21 mouse cellular contexts compared by ENCODE assay signal in the genomic region with DNA sequence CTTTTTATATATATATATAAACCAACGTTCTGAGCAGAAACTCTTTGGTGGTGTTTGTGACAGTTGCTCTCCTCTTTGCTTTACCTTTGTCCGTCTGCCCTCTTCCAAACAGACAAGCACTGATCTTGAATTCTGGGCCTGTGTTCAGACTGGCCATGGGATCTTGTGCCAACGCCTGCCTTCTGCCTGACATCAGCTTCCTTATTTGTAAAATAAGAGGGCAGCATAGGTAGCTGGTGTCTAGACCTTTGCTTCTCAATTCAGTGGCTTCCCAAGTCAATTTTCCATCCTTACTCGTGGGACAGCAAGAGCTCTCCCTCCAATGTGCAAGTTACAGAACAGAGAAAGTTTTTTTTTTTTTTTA.
DNase-seq lines count a peak whose midpoint lies in the region; ATAC-seq lines count a peak whose summit lies in the region.
"Had no signal": no experiment of that assay in that cellular context is flagged by ENCODE, and none has a peak within 500 bp of the region (broad histone marks: within the 10 kb centered on the region; RNA-seq: fewer than 3 reads in every experiment).

No protein-coding gene starts in this region.

- DNase-seq in cerebellum, postnatal 10 days, result peak; percentile 25 to 58
- DNase-seq in cerebellum, postnatal 36 days, result no peak
- DNase-seq in heart, adult 11 months, result peak; percentile 94
- peak; percentile 20 for DNase-seq in limb, embryonic 11.5 days (ENCODE audit: low spot score)
- DNase-seq in limb, embryonic 10.5 days (ENCODE audit: low spot score), result no peak
- DNase-seq in heart, postnatal 4 days, result peak; percentile 31
- no peak for DNase-seq in left cerebral cortex, adult 8-10 months (ENCODE audit: low spot score in 2 of 2)
- DNase-seq: adrenal gland, adult 8-10 months; cerebellum, adult 18-20 months; cerebellum, adult 9-11 months; kidney, adult 18-20 months; kidney, postnatal 10 days had no signal

- no peaks in the 10 kb centered on the region for H3K9me3 ChIP-seq in heart, embryonic 11.5 days (replicated peaks; ENCODE audit: control insufficient read depth, low read length)
- no peaks in the 10 kb centered on the region for H3K9me3 ChIP-seq in limb, embryonic 11.5 days (ENCODE audit: control insufficient read depth, low read length)
- no peaks in the 10 kb centered on the region for H3K9me3 ChIP-seq in limb, embryonic 10.5 days (replicated peaks)
- H3K9me3 ChIP-seq: embryonic facial prominence, embryonic 12.5 days; forebrain, embryonic 12.5 days; hindbrain, embryonic 13.5 days had no signal

- no peaks in the 10 kb centered on the region for H3K27me3 ChIP-seq in heart, embryonic 11.5 days (ENCODE audit: control insufficient read depth, insufficient read depth, low read length)
- no peaks in the 10 kb centered on the region for H3K27me3 ChIP-seq in limb, embryonic 11.5 days (ENCODE audit: control insufficient read depth, insufficient read depth, low read length)
- H3K27me3 ChIP-seq in limb, embryonic 10.5 days (ENCODE audit: low read depth, poor library complexity, severe bottlenecking), result peaks cover 5% of the 10 kb centered on the region; the same call in 1 of the 2 replicates
- H3K27me3 ChIP-seq: CH12.LX; embryonic facial prominence, embryonic 12.5 days; forebrain, embryonic 12.5 days; hindbrain, embryonic 13.5 days; Patski had no signal

- no peak overlapping the region for H3K9ac ChIP-seq in heart, embryonic 11.5 days (ENCODE audit: low read depth, low read length)
- H3K9ac ChIP-seq in limb, embryonic 11.5 days (ENCODE audit: low read length), result no peak overlapping the region
- H3K9ac ChIP-seq: embryonic facial prominence, embryonic 12.5 days; forebrain, embryonic 12.5 days; hindbrain, embryonic 13.5 days had no signal

- no peaks in the 10 kb centered on the region; the same call in 1 of the 2 replicates for H3K4me1 ChIP-seq in heart, embryonic 11.5 days (ENCODE audit: control insufficient read depth, insufficient read depth, low read length)
- 0 out of 2 replicates have a peak, but pooled peaks cover 3% of the 10 kb centered on the region for H3K4me1 ChIP-seq in limb, embryonic 11.5 days (ENCODE audit: control insufficient read depth, insufficient read depth, low read length)
- peaks cover 22% of the 10 kb centered on the region for H3K4me1 ChIP-seq in limb, embryonic 10.5 days
- H3K4me1 ChIP-seq: forebrain, embryonic 12.5 days; hindbrain, embryonic 13.5 days had no signal

- ATAC-seq in heart, embryonic 11.5 days (replicated peaks; ENCODE audit: insufficient number of reproducible peaks, low FRiP score, low TSS enrichment), result no peak
- ATAC-seq in limb, embryonic 11.5 days (ENCODE audit: insufficient number of reproducible peaks, low FRiP score, low TSS enrichment, low read depth), result no peak
- ATAC-seq: activated CD4-positive, CD25-positive, alpha-beta regulatory T cell, adult 4 months; forebrain, embryonic 16.5 days; hindbrain, postnatal 0 days; Patski had no signal

- H3K27ac ChIP-seq in heart, embryonic 11.5 days (ENCODE audit: low read depth, low read length), result no peak overlapping the region
- H3K27ac ChIP-seq in limb, embryonic 11.5 days (replicated peaks; ENCODE audit: low read depth, low read length), result no peak overlapping the region
- H3K27ac ChIP-seq in limb, embryonic 10.5 days, result no peak overlapping the region
- H3K27ac ChIP-seq: embryonic facial prominence, embryonic 12.5 days; forebrain, embryonic 12.5 days; hindbrain, embryonic 13.5 days; hindbrain, postnatal 0 days had no signal

- no peak overlapping the region for H3K4me3 ChIP-seq in heart, embryonic 11.5 days (ENCODE audit: low read depth, low read length)
- H3K4me3 ChIP-seq in limb, embryonic 11.5 days (ENCODE audit: low read depth, low read length), result no peak overlapping the region
- no peak overlapping the region for H3K4me3 ChIP-seq in limb, embryonic 10.5 days
- H3K4me3 ChIP-seq: embryonic facial prominence, embryonic 12.5 days; forebrain, embryonic 12.5 days; hindbrain, embryonic 13.5 days had no signal

- H3K36me3 ChIP-seq in heart, embryonic 11.5 days (ENCODE audit: control insufficient read depth, insufficient read depth, low read length), result no peaks in the 10 kb centered on the region
- H3K36me3 ChIP-seq in limb, embryonic 11.5 days (ENCODE audit: control insufficient read depth, insufficient read depth, low read length), result no peaks in the 10 kb centered on the region
- no peaks in the 10 kb centered on the region for H3K36me3 ChIP-seq in limb, embryonic 10.5 days
- H3K36me3 ChIP-seq: embryonic facial prominence, embryonic 12.5 days; forebrain, embryonic 12.5 days; hindbrain, embryonic 13.5 days had no signal

- no peak overlapping the region for H3K4me2 ChIP-seq in heart, embryonic 11.5 days
- H3K4me2 ChIP-seq in limb, embryonic 11.5 days (ENCODE audit: low read depth, severe bottlenecking), result no peak overlapping the region
- H3K4me2 ChIP-seq: embryonic facial prominence, embryonic 12.5 days; forebrain, embryonic 12.5 days; hindbrain, embryonic 13.5 days had no signal

- 55% methylated on average over 4 of the region's 4 CpGs for WGBS in heart, embryonic 11.5 days (ENCODE audit: insufficient replicate concordance)
- WGBS in limb, embryonic 11.5 days, result 40% methylated on average over 4 of the region's 4 CpGs
- 43% methylated on average over 4 of the region's 4 CpGs for WGBS in limb, embryonic 10.5 days

Comparison
In these comparisons a context has a peak if more than half of its experiments do, and no peak if none do; other contexts are left out.
1. DNase-seq: peak in cerebellum, postnatal 10 days (2 of 2), heart, adult 11 months (single experiment), limb, embryonic 11.5 days (single experiment) and heart, postnatal 4 days (single experiment); none in cerebellum, postnatal 36 days (0 of 2), limb, embryonic 10.5 days (single experiment) and left cerebral cortex, adult 8-10 months (0 of 2).